Mouse (Mus musculus) limb, embryonic 14.5 days (tissue): Measurements from ENCODE around the gene Gsk3a. TPM values are rescaled to one million over a fixed set of nuclear protein-coding genes. Genes with fewer than 3 reads are reported as not detected.

Experiments
- ATAC-seq: fragments of 200-750 bp; cut with Nextera tagmentation; 2 replicates; pipeline ENCODE4 v1.8.0; 2017; ENCODE audit warnings: low read depth, moderate number of reproducible peaks, moderate TSS enrichment; ENCODE audit not compliant: low FRiP score
- DNase-seq: peaks from one replicate; pipeline ENCODE4 v3.0.0-alpha.2; 2015; ENCODE audit warnings: low spot score
- H3K27ac ChIP-seq: fragments of 300-500 bp; sonication (generic); replicated peaks from 2 replicates; pipeline ENCODE4 v1.5.1; 2014; ENCODE audit warnings: low read depth, mild to moderate bottlenecking, low read length, moderate library complexity, mixed read lengths
- H3K27me3 ChIP-seq: fragments of 300-500 bp; sonication (generic); 2 replicates; pipeline ENCODE4 v1.6.1; 2014; ENCODE audit warnings: low read length, mixed read lengths; ENCODE audit not compliant: control insufficient read depth, insufficient read depth
- H3K36me3 ChIP-seq: fragments of 300-500 bp; sonication (generic); 2 replicates; pipeline ENCODE4 v1.6.1; 2014; ENCODE audit warnings: mild to moderate bottlenecking, low read length, moderate library complexity, mixed read lengths; ENCODE audit not compliant: control insufficient read depth, insufficient read depth
- H3K4me1 ChIP-seq: fragments of 300-500 bp; sonication (generic); 2 replicates; pipeline ENCODE4 v1.6.1; 2014; ENCODE audit warnings: antibody characterized with exemption, low read length, mixed read lengths; ENCODE audit not compliant: control insufficient read depth, insufficient read depth
- H3K4me2 ChIP-seq: fragments of 300-500 bp; sonication (generic); replicated peaks from 2 replicates; pipeline ENCODE4 v1.6.1; 2014; ENCODE audit warnings: low read depth, mild to moderate bottlenecking, low read length, moderate library complexity; ENCODE audit not compliant: severe bottlenecking
- H3K4me3 ChIP-seq: fragments of 300-500 bp; sonication (generic); replicated peaks from 2 replicates; pipeline ENCODE4 v1.5.1; 2014; ENCODE audit warnings: low read length
- H3K9ac ChIP-seq: fragments of 300-500 bp; sonication (generic); 2 replicates; pipeline ENCODE4 v1.6.1; 2014; ENCODE audit warnings: mild to moderate bottlenecking, low read depth, low read length, moderate library complexity; ENCODE audit not compliant: severe bottlenecking
- H3K9me3 ChIP-seq: fragments of 300-500 bp; sonication (generic); 2 replicates; pipeline ENCODE4 v1.6.1; 2016; ENCODE audit warnings: low read length; ENCODE audit not compliant: control insufficient read depth
- POLR2A ChIP-seq: fragments of 200-500 bp; IDR thresholded peaks from 2 replicates; pipeline ENCODE4 v1.8.0; 2012; ENCODE audit warnings: inconsistent platforms, mild to moderate bottlenecking, moderate library complexity, borderline replicate concordance; ENCODE audit not compliant: insufficient read depth, insufficient read length; ENCODE audit errors: extremely low read depth
- WGBS: fragments of 180-500 bp; shearing (Covaris S2); extraction: QIAGEN DNeasy Blood & Tissue Kit; methylation state at CpG from one replicate; pipeline ENCODE4 v1.1.7; 2014; 5-methylcytosine and 5-hydroxymethylcytosine counted together
- polyA plus RNA-seq, 2 experiments: library from polyadenylated mRNA; depleted of rRNA in 1 of 2; stranded (reverse) in 1 of 2; unstranded in 1 of 2; fragments of >200 nt; fragmentation: Nextera tagmentation in 1 of 2; extraction: Ambion mirVana in 1 of 2; gene quantifications; 2 replicates each; pipeline versions ENCODE4 v1.2.1 to v1.2.3; 2012 to 2014

Gene Gsk3a
- polyA plus RNA-seq, 2 experiments, result 16.3 to 155 TPM

DNA sequence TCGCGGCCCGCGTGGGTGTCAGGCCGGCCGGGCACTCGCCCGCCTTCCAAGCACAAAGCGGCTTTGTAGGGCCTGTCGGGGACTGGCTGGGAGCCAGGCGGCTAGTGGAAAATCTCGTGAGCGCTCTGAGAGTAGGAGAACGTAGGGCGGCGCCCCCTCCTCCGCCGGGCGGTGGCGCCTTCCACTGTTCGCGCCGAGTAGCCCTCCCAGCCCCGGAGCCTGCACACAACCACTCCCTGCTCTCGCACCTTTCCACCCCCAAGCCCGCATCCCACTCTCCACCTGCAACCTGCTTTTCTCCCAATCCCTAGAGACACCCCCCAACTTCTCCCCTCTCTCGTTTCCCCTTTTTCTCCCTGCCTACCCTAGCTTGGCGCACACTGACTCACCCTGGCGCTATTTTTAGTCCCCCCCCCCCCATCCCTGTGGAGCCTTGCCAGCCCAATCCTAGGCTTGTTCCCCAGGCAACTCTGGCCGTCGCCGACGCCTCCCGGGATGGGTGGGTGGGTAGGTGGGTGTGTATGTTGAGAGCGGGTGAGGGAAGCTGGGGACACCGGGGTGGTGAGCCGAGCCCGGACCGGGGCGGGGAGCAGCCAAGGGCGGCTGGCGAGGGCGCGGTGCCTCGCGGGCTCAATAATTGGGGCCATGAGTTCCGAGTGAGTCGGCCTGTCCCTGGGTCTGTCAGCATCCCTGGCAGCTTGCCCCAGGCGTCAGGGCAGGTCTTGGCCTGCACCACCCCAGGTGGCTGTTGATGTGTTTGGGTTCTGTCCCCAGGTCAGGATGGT is 41.6 kb upstream of the Gsk3a start:
- Histone ChIP-seq H3K4me3 (peak overlapping the region; percentile 62), H3K36me3 (peaks cover 11% of the 10 kb centered on the region), H3K4me2 (peak overlapping the region; percentile 97), H3K9ac (peak overlapping the region; percentile 71), H3K27ac (peak overlapping the region; percentile 99), H3K9me3 (no peaks in the 10 kb centered on the region), H3K4me1 (peaks cover 53% of the 10 kb centered on the region), H3K27me3 (no peaks in the 10 kb centered on the region)
- no peak for TF ChIP-seq POLR2A
- under 1% methylated on average over 29 of the region's 49 CpGs for WGBS
- ATAC-seq (peak; percentile 50), DNase-seq (peak; percentile 96)

DNA sequence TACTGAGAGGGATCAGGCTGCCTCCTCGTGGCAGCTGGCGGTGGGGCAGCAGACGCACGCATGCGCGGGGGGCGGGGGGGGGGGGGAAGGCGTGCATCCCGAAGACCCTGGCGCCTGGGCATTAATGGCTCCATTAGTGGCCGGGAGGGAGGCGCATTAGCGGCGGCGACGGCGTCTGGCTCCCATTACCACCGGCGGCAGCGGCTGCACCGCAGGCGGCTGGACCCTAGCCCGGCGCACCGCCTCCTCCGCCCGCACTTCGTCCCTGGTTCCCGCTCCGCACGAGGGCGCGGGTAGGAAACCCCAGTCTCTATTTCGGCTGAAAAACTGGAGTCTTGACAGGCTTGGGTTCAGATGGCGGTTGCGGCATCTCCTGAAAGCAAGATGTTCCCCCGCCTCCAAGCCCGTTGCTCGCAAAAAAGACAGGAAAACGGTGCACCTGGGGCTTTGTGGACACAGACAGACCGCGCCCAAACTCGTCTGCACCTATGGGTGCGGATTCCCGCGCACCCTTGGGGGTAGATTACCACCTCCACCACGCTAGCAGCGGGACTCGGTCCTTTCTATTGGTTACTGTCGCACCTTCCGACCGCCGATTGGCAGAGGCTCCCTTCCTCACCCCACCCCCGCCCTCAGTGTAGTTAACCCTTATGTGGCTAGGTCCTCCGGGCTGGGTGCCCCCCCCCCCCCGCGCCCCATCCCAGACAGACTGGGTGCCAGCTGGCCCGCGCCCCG is 40.9 kb upstream of the Gsk3a start:
- Histone ChIP-seq H3K36me3 (peaks cover 18% of the 10 kb centered on the region), H3K4me1 (peaks cover 45% of the 10 kb centered on the region), H3K27ac (peak overlapping the region; percentile 99), H3K9ac (peak overlapping the region; percentile 71), H3K4me2 (peak overlapping the region; percentile 97), H3K4me3 (peak overlapping the region; percentile 62), H3K27me3 (no peaks in the 10 kb centered on the region), H3K9me3 (no peaks in the 10 kb centered on the region)
- WGBS, result 1% methylated on average over 40 of the region's 60 CpGs
- ATAC-seq (peak; percentile 51), DNase-seq (peak; percentile 91)
- peak; percentile 52; the same call in 1 of the 2 replicates for TF ChIP-seq POLR2A

DNA sequence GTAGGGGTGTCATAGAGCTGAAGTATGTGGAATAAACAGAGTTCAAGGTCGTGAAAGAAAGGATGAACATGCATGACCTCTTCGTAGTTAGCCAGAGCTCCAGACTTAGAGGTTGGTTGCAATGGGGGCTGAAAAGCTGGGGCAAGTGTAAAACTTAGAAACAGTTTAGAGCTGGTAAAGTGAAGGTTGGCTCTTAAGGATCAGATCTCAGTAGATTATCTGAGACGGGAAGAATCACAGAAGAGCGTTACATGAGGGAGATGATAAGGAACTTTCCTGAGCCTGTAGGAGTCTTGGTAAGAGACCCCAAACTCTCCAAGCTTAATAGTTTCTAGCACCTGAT is 40.3 kb upstream of the Gsk3a start:
- Histone ChIP-seq H3K36me3 (peaks cover 24% of the 10 kb centered on the region), H3K27ac (peak overlapping the region; percentile 99), H3K4me3 (peak overlapping the region; percentile 62), H3K9me3 (no peaks in the 10 kb centered on the region), H3K9ac (peak overlapping the region; percentile 71; the same call in 1 of the 2 replicates), H3K27me3 (no peaks in the 10 kb centered on the region), H3K4me1 (peaks cover 44% of the 10 kb centered on the region), H3K4me2 (peak overlapping the region; percentile 97)
- 12% methylated on average over 4 of the region's 4 CpGs for WGBS
- DNase-seq, result no peak
- no peak for TF ChIP-seq POLR2A
- no peak for ATAC-seq

DNA sequence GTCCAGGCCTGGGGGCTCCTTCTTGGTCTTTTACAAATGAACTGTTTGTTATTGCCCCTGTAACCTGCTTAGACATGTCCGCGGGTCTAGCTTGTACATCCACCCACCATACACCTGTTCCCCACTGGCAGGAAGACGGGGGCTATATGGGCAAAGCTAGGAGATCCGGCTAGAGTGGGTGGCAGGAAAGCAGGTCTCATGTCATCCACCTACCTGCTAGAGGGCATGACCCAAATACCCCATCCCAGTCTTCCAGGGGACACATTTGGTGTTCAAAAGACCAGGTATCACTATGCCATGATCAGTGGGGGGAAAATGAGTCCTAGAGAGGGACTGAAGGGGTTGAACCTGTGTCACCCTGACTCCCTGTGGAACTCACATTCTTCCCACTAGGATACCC is 39.8 kb upstream of the Gsk3a start:
- Histone ChIP-seq H3K9ac (peak overlapping the region; percentile 71; the same call in 1 of the 2 replicates), H3K36me3 (peaks cover 29% of the 10 kb centered on the region), H3K4me2 (peak overlapping the region; percentile 97), H3K27me3 (no peaks in the 10 kb centered on the region), H3K4me3 (peak overlapping the region; percentile 62), H3K9me3 (no peaks in the 10 kb centered on the region), H3K27ac (peak overlapping the region; percentile 99), H3K4me1 (peaks cover 44% of the 10 kb centered on the region)
- ATAC-seq (no peak), DNase-seq (no peak)
- WGBS, result 75% methylated on average over 4 of the region's 4 CpGs
- no peak for TF ChIP-seq POLR2A

DNA sequence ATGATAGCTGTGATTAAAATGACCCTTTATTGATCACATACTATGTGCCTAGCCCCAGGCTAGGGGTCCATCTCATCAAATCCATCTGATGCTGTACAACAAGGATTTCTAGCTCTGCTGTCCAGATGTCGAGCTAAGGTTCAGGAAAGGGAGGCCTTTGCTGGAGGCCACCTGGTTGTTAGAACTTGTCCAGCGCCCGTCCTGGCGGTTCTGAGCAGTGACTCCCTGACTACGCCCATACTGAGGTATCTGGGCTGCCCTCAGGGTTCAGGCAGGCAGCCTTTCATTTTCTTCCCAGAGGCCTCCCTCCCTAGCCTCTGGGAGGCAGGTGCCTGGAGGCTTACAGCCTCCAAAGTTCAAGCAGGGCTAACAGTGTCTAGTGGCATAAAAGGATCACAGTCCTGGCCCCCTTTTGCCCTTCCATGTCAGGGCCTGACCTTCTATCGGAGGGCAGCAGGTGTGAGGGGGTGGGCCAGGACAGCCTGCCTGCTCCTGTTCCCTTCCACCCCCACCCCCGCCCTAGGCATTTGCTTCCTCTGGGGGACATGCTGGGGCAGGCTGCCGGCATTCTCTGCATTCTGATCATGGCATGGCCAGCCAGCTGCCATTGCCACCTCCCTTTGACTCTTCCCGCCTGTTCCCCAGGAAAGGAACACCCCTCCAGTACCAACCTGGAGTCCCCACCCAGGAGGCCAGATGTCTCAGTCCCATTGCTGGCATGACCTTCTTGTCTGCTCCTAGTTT is 38.1 kb upstream of the Gsk3a start:
- DNase-seq (no peak), ATAC-seq (no peak)
- H3K9me3 ChIP-seq, result no peaks in the 10 kb centered on the region
- H3K27ac ChIP-seq, result no peak overlapping the region
- H3K4me3 ChIP-seq, result 0 out of 2 replicates have a peak overlapping the region, but pooled peaks have one; percentile 2
- H3K4me1 ChIP-seq, result peaks cover 34% of the 10 kb centered on the region
- peak overlapping the region; percentile 17; the same call in 1 of the 2 replicates for H3K4me2 ChIP-seq
- 44% methylated on average over 9 of the region's 9 CpGs for WGBS
- H3K27me3 ChIP-seq, result no peaks in the 10 kb centered on the region
- TF ChIP-seq POLR2A, result no peak
- H3K36me3 ChIP-seq, result peaks cover 42% of the 10 kb centered on the region
- H3K9ac ChIP-seq, result 0 out of 2 replicates have a peak overlapping the region, but pooled peaks have one; percentile 12
